Mouse (Mus musculus) hindbrain, embryonic 15.5 days (tissue): Measurements from ENCODE around the gene Lsp1. TPM values are rescaled to one million over a fixed set of nuclear protein-coding genes. Genes with fewer than 3 reads are reported as not detected.

Source experiments
- ATAC-seq: fragments of 200-750 bp; cut with Nextera tagmentation; 2 replicates; pipeline ENCODE4 v1.8.0; 2017; ENCODE audit warnings: low read depth, moderate number of reproducible peaks, moderate TSS enrichment; ENCODE audit not compliant: low FRiP score
- H3K27ac ChIP-seq: fragments of 300-500 bp; sonication (generic); replicated peaks from 2 replicates; pipeline ENCODE4 v1.5.1; 2015; ENCODE audit warnings: mild to moderate bottlenecking, inconsistent platforms
- H3K27me3 ChIP-seq: fragments of 300-500 bp; sonication (generic); 2 replicates; pipeline ENCODE4 v1.6.1; 2015; ENCODE audit warnings: control low read depth, inconsistent platforms
- H3K36me3 ChIP-seq: fragments of 300-500 bp; sonication (generic); 2 replicates; pipeline ENCODE4 v1.6.1; 2015; ENCODE audit warnings: control low read depth, inconsistent platforms
- H3K4me1 ChIP-seq: fragments of 300-500 bp; sonication (generic); replicated peaks from 2 replicates; pipeline ENCODE4 v1.6.1; 2015; ENCODE audit warnings: control low read depth, inconsistent platforms
- H3K4me2 ChIP-seq: fragments of 300-500 bp; sonication (generic); 2 replicates; pipeline ENCODE4 v1.6.1; 2015; ENCODE audit warnings: moderate library complexity, mild to moderate bottlenecking, inconsistent platforms
- H3K4me3 ChIP-seq: fragments of 300-500 bp; sonication (generic); 2 replicates; pipeline ENCODE4 v1.5.1; 2015; ENCODE audit warnings: mild to moderate bottlenecking, inconsistent platforms
- H3K9ac ChIP-seq: fragments of 300-500 bp; sonication (generic); 2 replicates; pipeline ENCODE4 v1.6.1; 2015; ENCODE audit warnings: inconsistent platforms
- H3K9me3 ChIP-seq: fragments of 300-500 bp; sonication (generic); 2 replicates; pipeline ENCODE4 v1.6.1; 2016; ENCODE audit warnings: control low read depth, inconsistent platforms
- WGBS: fragments of 180-500 bp; shearing (Covaris S2); methylation state at CpG from one replicate; pipeline ENCODE4 v1.1.7; 2015; 5-methylcytosine and 5-hydroxymethylcytosine counted together
- polyA plus RNA-seq: library from polyadenylated mRNA; unstranded; fragments of >200 nt; fragmentation: Nextera tagmentation; extraction: Ambion mirVana; gene quantifications from 2 replicates; pipeline ENCODE4 v1.2.1, GENCODE M21; 2015

The Lsp1 gene
- polyA plus RNA-seq, 1 experiment from 2014 or later: 4.5 TPM

- Histone ChIP-seq H3K27ac (no peak overlapping the region), H3K4me3 (no peak overlapping the region), H3K9me3 (no peaks in the 10 kb centered on the region), H3K27me3 (no peaks in the 10 kb centered on the region), H3K4me1 (peaks cover 30% of the 10 kb centered on the region), H3K36me3 (0 out of 2 replicates have a peak, but pooled peaks cover 2% of the 10 kb centered on the region), H3K9ac (no peak overlapping the region), H3K4me2 (no peak overlapping the region)
- no peak for ATAC-seq
- WGBS: over 99% methylated on average over 5 of the region's 5 CpGs
Observed at GRCm38 (mm10) chr7:142535832-142536231, 75.2 kb downstream of the Lsp1 start.

- whole genome bisulfite sequencing: 77% methylated on average over 5 of the region's 5 CpGs
- Histone ChIP-seq H3K9ac (no peak overlapping the region), H3K27me3 (no peaks in the 10 kb centered on the region), H3K36me3 (0 out of 2 replicates have a peak, but pooled peaks cover 2% of the 10 kb centered on the region), H3K4me1 (peaks cover 29% of the 10 kb centered on the region), H3K4me2 (no peak overlapping the region), H3K9me3 (no peaks in the 10 kb centered on the region), H3K27ac (no peak overlapping the region), H3K4me3 (no peak overlapping the region)
- no peak for ATAC-seq
Observed at GRCm38 (mm10) chr7:142537181-142537580, 76.6 kb downstream of the Lsp1 start.

- peak overlapping the region; percentile 46; the same call in 1 of the 2 replicates for H3K27ac ChIP-seq
- no peak overlapping the region for H3K4me2 ChIP-seq
- 10% methylated on average over 6 of the region's 6 CpGs for WGBS
- no peak overlapping the region for H3K4me3 ChIP-seq
- peaks cover 27% of the 10 kb centered on the region for H3K4me1 ChIP-seq
- H3K36me3 ChIP-seq: 0 out of 2 replicates have a peak, but pooled peaks cover 2% of the 10 kb centered on the region
- no peaks in the 10 kb centered on the region for H3K27me3 ChIP-seq
- no peak overlapping the region for H3K9ac ChIP-seq
- H3K9me3 ChIP-seq: no peaks in the 10 kb centered on the region
- peak; percentile 74 for ATAC-seq
Observed at GRCm38 (mm10) chr7:142537879-142538278, 77.3 kb downstream of the Lsp1 start.

GRCm38 (mm10) chr7:142538291-142538690 is 77.7 kb downstream of the Lsp1 start:
- Histone ChIP-seq H3K4me2 (no peak overlapping the region), H3K4me3 (no peak overlapping the region), H3K9me3 (no peaks in the 10 kb centered on the region), H3K36me3 (0 out of 2 replicates have a peak, but pooled peaks cover 2% of the 10 kb centered on the region), H3K4me1 (peaks cover 30% of the 10 kb centered on the region), H3K9ac (no peak overlapping the region), H3K27ac (peak overlapping the region; percentile 46; the same call in 1 of the 2 replicates), H3K27me3 (no peaks in the 10 kb centered on the region)
- ATAC-seq: 0 out of 2 replicates have a peak, but pooled peaks have one; percentile 1
- WGBS: 40% methylated on average over 4 of the region's 4 CpGs

GRCm38 (mm10) chr7:142538766-142539165 is 78.2 kb downstream of the Lsp1 start:
- Histone ChIP-seq H3K4me2 (no peak overlapping the region), H3K27me3 (no peaks in the 10 kb centered on the region), H3K9ac (no peak overlapping the region), H3K4me1 (peaks cover 26% of the 10 kb centered on the region), H3K4me3 (no peak overlapping the region), H3K36me3 (0 out of 2 replicates have a peak, but pooled peaks cover 2% of the 10 kb centered on the region), H3K9me3 (no peaks in the 10 kb centered on the region), H3K27ac (0 out of 2 replicates have a peak overlapping the region, but pooled peaks have one; percentile 46)
- 32% methylated on average over 6 of the region's 6 CpGs for whole genome bisulfite sequencing
- ATAC-seq: no peak

- H3K4me1 ChIP-seq: peaks cover 18% of the 10 kb centered on the region
- 0 out of 2 replicates have a peak, but pooled peaks cover 2% of the 10 kb centered on the region for H3K36me3 ChIP-seq
- no peak overlapping the region for H3K27ac ChIP-seq
- H3K9me3 ChIP-seq: no peaks in the 10 kb centered on the region
- H3K4me2 ChIP-seq: no peak overlapping the region
- H3K27me3 ChIP-seq: no peaks in the 10 kb centered on the region
- WGBS: 64% methylated on average over 8 of the region's 8 CpGs
- ATAC-seq: no peak
- H3K9ac ChIP-seq: no peak overlapping the region
- no peak overlapping the region for H3K4me3 ChIP-seq
Observed at GRCm38 (mm10) chr7:142539828-142540227, 79.2 kb downstream of the Lsp1 start.

GRCm38 (mm10) chr7:142542771-142543303 is 82.2 kb downstream of the Lsp1 start:
- H3K9me3 ChIP-seq: no peaks in the 10 kb centered on the region
- H3K4me2 ChIP-seq: no peak overlapping the region
- ATAC-seq: no peak
- H3K36me3 ChIP-seq: no peaks in the 10 kb centered on the region
- 42% methylated on average over 11 of the region's 11 CpGs for WGBS
- H3K27me3 ChIP-seq: no peaks in the 10 kb centered on the region
- H3K27ac ChIP-seq: no peak overlapping the region
- no peak overlapping the region for H3K4me3 ChIP-seq
- H3K9ac ChIP-seq: no peak overlapping the region
- peaks cover 18% of the 10 kb centered on the region for H3K4me1 ChIP-seq

Other genes starting within 250 kb of the Lsp1 start
- gene Gm7579, start 248.9 kb upstream of the Lsp1 start, polyA plus RNA-seq: not detected in 2 replicates
- not detected in 2 replicates for gene Krtap5-5, start 230.8 kb upstream of the Lsp1 start, polyA plus RNA-seq
- not detected in 2 replicates for gene Gm40460, start 219.7 kb upstream of the Lsp1 start, polyA plus RNA-seq
- not detected in 2 replicates for gene Gm2431, start 202.5 kb upstream of the Lsp1 start, polyA plus RNA-seq
- not detected in 2 replicates for gene Gm4559, start 186.4 kb upstream of the Lsp1 start, polyA plus RNA-seq
- gene Krtap5-1, start 163.7 kb upstream of the Lsp1 start, polyA plus RNA-seq: not detected in 2 replicates
- not detected in 2 replicates for gene Krtap5-4, start 157.3 kb upstream of the Lsp1 start, polyA plus RNA-seq
- 8.4 and 8.7 TPM in 2 replicates for gene Ifitm10, start 87.1 kb upstream of the Lsp1 start, polyA plus RNA-seq
- 1.9 TPM in 1 of 2 replicates, not detected in the other for gene Gm49369, start 78.1 kb upstream of the Lsp1 start, polyA plus RNA-seq
- gene Ctsd, start 72.8 kb upstream of the Lsp1 start, polyA plus RNA-seq: 300 and 306 TPM in 2 replicates
- not detected in 2 replicates for gene Syt8, start 26.0 kb upstream of the Lsp1 start, polyA plus RNA-seq
- gene Tnni2, start 19.0 kb upstream of the Lsp1 start, polyA plus RNA-seq: 0.79 and 1.4 TPM in 2 replicates
- 3.3 and 3.6 TPM in 2 replicates for gene Tnnt3, start 38.0 kb downstream of the Lsp1 start, polyA plus RNA-seq
- gene Mrpl23, start 71.9 kb downstream of the Lsp1 start, polyA plus RNA-seq: 21.1 and 21.6 TPM in 2 replicates
- 142 and 184 TPM in 2 replicates for gene Igf2, start 206.0 kb downstream of the Lsp1 start, polyA plus RNA-seq
- not detected in 2 replicates for gene Gm49394, start 209.1 kb downstream of the Lsp1 start, polyA plus RNA-seq